Mouse (Mus musculus) bone marrow, adult 2 months (tissue): ENCODE measurements around the gene H2-Q10.

Experiments
- CTCF ChIP-seq: fragments of 200-500 bp; IDR thresholded peaks from 2 replicates; pipeline ENCODE4 v1.5.1; 2011; ENCODE audit warnings: low read length, control low read depth; ENCODE audit not compliant: control insufficient read depth, insufficient read depth
- POLR2A ChIP-seq: fragments of 200-500 bp; IDR thresholded peaks from 2 replicates; pipeline ENCODE4 v1.6.1; 2011; ENCODE audit warnings: low read depth, mild to moderate bottlenecking, control low read depth, low read length, borderline replicate concordance; ENCODE audit not compliant: control insufficient read depth

DNA sequence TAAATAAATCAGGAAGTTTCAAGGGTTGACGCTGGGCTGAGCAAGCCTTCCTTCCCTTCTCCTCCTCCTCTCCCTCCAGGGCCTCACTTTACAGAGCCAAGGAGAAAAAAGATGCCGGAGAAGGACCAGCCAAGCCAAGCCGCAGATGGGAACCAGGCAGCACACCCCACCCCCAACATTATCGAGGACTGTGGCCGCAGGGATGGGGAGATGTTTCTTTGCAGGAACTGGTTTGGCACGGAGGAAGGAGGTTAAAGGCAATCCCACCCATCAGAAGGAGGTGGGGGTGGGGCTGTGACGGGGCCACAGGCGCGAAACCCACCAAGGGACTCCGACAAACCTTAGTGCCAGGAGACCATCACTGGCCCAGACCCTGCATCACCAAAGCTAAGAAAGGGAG, 16.8 kb downstream of the H2-Q10 start:
- TF ChIP-seq POLR2A: no peak
- TF ChIP-seq CTCF: no peak
